Mouse (Mus musculus) megakaryocyte, embryonic 14.5 days (primary cell): ENCODE data around the gene Ppp6r1.

Source experiments
- FLI1 ChIP-seq: IDR thresholded peaks from 2 replicates; pipeline ENCODE4 v1.6.1; 2012; ENCODE audit warnings: low read length, inconsistent platforms, mixed read lengths
- GATA1 ChIP-seq: IDR thresholded peaks from 3 replicates; pipeline ENCODE4 v1.6.1; 2012; ENCODE audit warnings: mixed read lengths, low read length, inconsistent platforms, borderline replicate concordance

DNA sequence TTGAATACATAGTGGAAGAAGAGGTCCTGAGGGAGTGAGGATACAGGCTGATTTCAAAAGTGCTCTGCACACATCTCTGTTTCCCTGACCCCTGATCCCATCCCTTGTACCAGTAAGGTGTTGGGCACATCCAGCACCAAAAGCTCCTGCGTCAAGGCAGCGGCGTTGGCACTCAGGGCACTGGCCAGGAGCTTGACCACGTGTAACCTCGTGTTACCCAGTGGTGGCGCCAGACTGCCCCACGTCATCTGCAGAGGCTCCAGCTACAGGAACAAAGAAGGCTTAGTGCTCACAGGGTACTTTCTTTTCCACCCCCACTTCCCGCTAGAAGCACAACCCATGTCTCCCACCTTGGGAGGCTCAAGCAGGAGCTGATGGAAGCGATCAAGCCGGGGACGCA, 17.7 kb downstream of the Ppp6r1 start:
- no peak for TF ChIP-seq GATA1
- no peak for TF ChIP-seq FLI1
